Comparison of ENCODE assay signal across 9 mouse cellular contexts in the genomic region with DNA sequence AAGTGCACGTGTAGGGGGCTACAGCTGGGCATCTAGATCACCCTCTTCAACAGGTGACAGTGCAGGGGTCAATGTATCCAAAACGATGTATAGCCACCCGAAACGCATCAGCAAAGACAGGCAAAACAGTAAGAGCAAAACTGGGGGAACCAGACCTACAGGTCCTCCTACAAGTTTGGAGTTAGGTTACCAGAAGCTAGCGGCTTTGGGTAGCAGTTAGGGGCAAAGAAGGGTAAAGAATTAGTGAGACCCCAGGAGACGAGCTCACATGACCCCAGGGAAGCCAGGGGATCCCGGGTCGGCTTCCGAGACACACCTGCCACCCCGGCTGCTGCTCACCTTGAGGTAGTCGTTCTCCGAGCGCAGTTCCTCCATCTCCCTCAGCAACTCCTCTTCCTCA. TPM values are rescaled to one million over a fixed set of nuclear protein-coding genes. Genes with fewer than 3 reads are reported as not detected.
DNase-seq lines count a peak whose midpoint lies in the region; ATAC-seq and TF ChIP-seq lines count a peak whose summit lies in the region.
"Had no signal": no experiment of that assay in that cellular context is flagged by ENCODE, and none has a peak within 500 bp of the region (broad histone marks: within the 10 kb centered on the region; RNA-seq: fewer than 3 reads in every experiment).

No protein-coding gene starts in this region.

- H3K9me3 ChIP-seq in limb, embryonic 15.5 days: no peaks in the 10 kb centered on the region
- H3K9me3 ChIP-seq in stomach, embryonic 16.5 days (replicated peaks; ENCODE audit: control insufficient read depth, low read length): no peaks in the 10 kb centered on the region

- peak overlapping the region; percentile 97 for H3K4me2 ChIP-seq in limb, embryonic 15.5 days
- H3K4me2 ChIP-seq in stomach, embryonic 16.5 days (ENCODE audit: low read depth, low read length): peak overlapping the region; percentile 97

- no peak for ATAC-seq in limb, embryonic 15.5 days (ENCODE audit: insufficient number of reproducible peaks, low FRiP score, low TSS enrichment, low read depth)
- ATAC-seq in stomach, embryonic 16.5 days (ENCODE audit: insufficient read depth, low FRiP score): no peak
- ATAC-seq in activated CD4-positive, CD25-positive, alpha-beta regulatory T cell, adult 4 months: no peak

- H3K36me3 ChIP-seq in heart, adult 2 months (ENCODE audit: control insufficient read depth, insufficient read depth, low read length): no peaks in the 10 kb centered on the region
- no peaks in the 10 kb centered on the region for H3K36me3 ChIP-seq in testis, adult 2 months (ENCODE audit: control insufficient read depth, insufficient read depth, low read length)
- no peaks in the 10 kb centered on the region for H3K36me3 ChIP-seq in limb, embryonic 15.5 days
- H3K36me3 ChIP-seq in stomach, embryonic 16.5 days (ENCODE audit: control insufficient read depth, insufficient read depth, low read length): no peaks in the 10 kb centered on the region

- H3K27me3 ChIP-seq in heart, adult 2 months (ENCODE audit: control insufficient read depth, insufficient read depth, low read length): no peaks in the 10 kb centered on the region
- H3K27me3 ChIP-seq in testis, adult 2 months (ENCODE audit: control insufficient read depth, insufficient read depth, low read length): peaks cover 2% of the 10 kb centered on the region; the same call in 1 of the 2 replicates
- H3K27me3 ChIP-seq in limb, embryonic 15.5 days: peaks cover 33% of the 10 kb centered on the region
- H3K27me3 ChIP-seq in stomach, embryonic 16.5 days (ENCODE audit: control insufficient read depth, insufficient read depth, low read length): peaks cover 14% of the 10 kb centered on the region; the same call in 1 of the 2 replicates

- no peak overlapping the region for H3K27ac ChIP-seq in heart, adult 2 months
- no peak overlapping the region for H3K27ac ChIP-seq in testis, adult 2 months (ENCODE audit: control insufficient read depth, insufficient read depth, low read depth, low read length)
- no peak overlapping the region for H3K27ac ChIP-seq in limb, embryonic 15.5 days
- no peak overlapping the region for H3K27ac ChIP-seq in stomach, embryonic 16.5 days (ENCODE audit: low read length)

- peak overlapping the region; percentile 66 for H3K4me3 ChIP-seq in heart, adult 2 months
- peak overlapping the region; percentile 79 for H3K4me3 ChIP-seq in testis, adult 2 months (ENCODE audit: control insufficient read depth, low read depth, low read length)
- H3K4me3 ChIP-seq in limb, embryonic 15.5 days: peak overlapping the region; percentile 74
- H3K4me3 ChIP-seq in stomach, embryonic 16.5 days (replicated peaks; ENCODE audit: low read length): peak overlapping the region; percentile 77

- 24% methylated on average over 13 of the region's 13 CpGs for WGBS in heart, adult 2 months
- 1% methylated on average over 13 of the region's 13 CpGs for WGBS in limb, embryonic 15.5 days
- 4% methylated on average over 13 of the region's 13 CpGs for WGBS in stomach, embryonic 16.5 days

- no peak for TF ChIP-seq POLR2A in heart, adult 2 months (IDR thresholded peaks at IDR 0.05; ENCODE audit: insufficient read depth, low read depth, low read length)
- TF ChIP-seq POLR2A in testis, adult 2 months (IDR thresholded peaks at IDR 0.05; ENCODE audit: control insufficient read depth, low read depth, low read length): no peak

- H3K4me1 ChIP-seq in heart, adult 2 months (ENCODE audit: control insufficient read depth, insufficient read depth, low read length): peaks cover 1% of the 10 kb centered on the region
- peaks cover 20% of the 10 kb centered on the region for H3K4me1 ChIP-seq in testis, adult 2 months (ENCODE audit: control insufficient read depth, insufficient read depth, low read length)
- peaks cover 42% of the 10 kb centered on the region for H3K4me1 ChIP-seq in limb, embryonic 15.5 days
- H3K4me1 ChIP-seq in stomach, embryonic 16.5 days (ENCODE audit: control insufficient read depth, insufficient read depth, low read length): peaks cover 14% of the 10 kb centered on the region

- intact Hi-C loops in heart, adult 2 months (cut with DNase I): loop anchor here (5.0 kb wide), 1 partner anchor 96 kb away; no protein-coding TSS in a partner anchor

- no peaks in the 10 kb centered on the region for H3K79me2 ChIP-seq in heart, adult 2 months (replicated peaks; ENCODE audit: control insufficient read depth, insufficient read depth, low read length)

- TF ChIP-seq EP300 in heart, adult 2 months (IDR thresholded peaks at IDR 0.05; ENCODE audit: insufficient read depth, low read depth, low read length): no peak

- no peak for DNase-seq in heart, adult 2 months
- no peak for DNase-seq in heart, postnatal 4 days
- no peak for DNase-seq in testis, postnatal 10 days (ENCODE audit: low spot score)
- no peak for DNase-seq in right cerebral cortex, adult 18-20 months

- peak overlapping the region; percentile 84 for H3K9ac ChIP-seq in heart, adult 2 months (ENCODE audit: low read depth, low read length)
- H3K9ac ChIP-seq in limb, embryonic 15.5 days: peak overlapping the region; percentile 76
- peak overlapping the region; percentile 85 for H3K9ac ChIP-seq in stomach, embryonic 16.5 days (ENCODE audit: low read length)

- no peak for TF ChIP-seq CTCF in heart, adult 2 months (IDR thresholded peaks at IDR 0.05)
- no peak for TF ChIP-seq CTCF in testis, adult 2 months (IDR thresholded peaks at IDR 0.05; ENCODE audit: control insufficient read depth, insufficient read depth, insufficient replicate concordance, low read depth, low read length)

RNA-seq across cellular contexts. Expression of a gene that starts 1.6 kb away (rescaled TPM):
- 1 to 10 TPM; 5.9 to 6.8 TPM for total RNA-seq in heart, adult 2 months (2021)
- polyA plus RNA-seq in heart, adult 2 months (2012; rRNA removed): 1.5 TPM in 2 replicates
- 1 to 10 TPM; 4.9 to 5.4 TPM for total RNA-seq in heart, postnatal 4 days (2021)
- polyA plus RNA-seq in testis, adult 2 months (2012; rRNA removed): 5.6 and 6.8 TPM in 2 replicates
- polyA plus RNA-seq in limb, embryonic 15.5 days (2015; fragmentation: Nextera tagmentation; extraction: Ambion mirVana): 4.0 and 4.3 TPM in 2 replicates
- 4.1 and 6.1 TPM in 2 replicates for polyA plus RNA-seq in stomach, embryonic 16.5 days (2015; fragmentation: Nextera tagmentation; extraction: Ambion mirVana)
- polyA plus RNA-seq in activated CD4-positive, CD25-positive, alpha-beta regulatory T cell, adult 4 months (2017; shearing (Covaris generic)): not detected
- total RNA-seq: hematopoietic stem cell, adult 5-6 weeks had no signal
